Mouse (Mus musculus): ENCODE data around the gene Setd7. TPM values are rescaled to one million over a fixed set of nuclear protein-coding genes. Genes with fewer than 3 reads are reported as not detected.
A peak's percentile ranks its signal among the peaks of the same experiment; 100 is the strongest.

Gene Setd7
- polyA plus RNA-seq, 3 experiments from 2014 or later: 5.3 to 12.1 (median 11.6) TPM

- ATAC-seq: no peak
Measured at GRCm38 (mm10) chr3:51517878-51518762, 42.6 kb downstream of the Setd7 start.

DNA sequence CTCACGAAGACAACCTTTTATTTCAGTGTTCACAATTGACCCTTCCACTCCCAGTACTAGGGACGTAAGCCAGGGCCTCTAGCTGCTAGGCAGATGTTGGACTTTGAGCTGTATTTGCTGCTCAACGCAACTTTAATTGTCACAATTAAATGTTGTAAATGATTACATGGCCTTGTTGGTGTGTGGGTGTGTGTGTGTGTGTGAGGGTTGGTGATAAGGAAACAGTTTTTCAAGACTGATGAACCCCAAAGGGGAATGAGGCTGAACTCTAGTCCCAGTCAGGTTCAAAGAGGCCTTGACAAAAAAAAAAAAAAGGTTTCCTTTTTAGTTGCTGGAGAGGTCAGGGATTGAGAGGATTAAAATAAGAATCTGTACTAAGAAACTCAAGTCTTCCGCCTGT, 43.2 kb downstream of the Setd7 start:
- ATAC-seq: no peak

DNA sequence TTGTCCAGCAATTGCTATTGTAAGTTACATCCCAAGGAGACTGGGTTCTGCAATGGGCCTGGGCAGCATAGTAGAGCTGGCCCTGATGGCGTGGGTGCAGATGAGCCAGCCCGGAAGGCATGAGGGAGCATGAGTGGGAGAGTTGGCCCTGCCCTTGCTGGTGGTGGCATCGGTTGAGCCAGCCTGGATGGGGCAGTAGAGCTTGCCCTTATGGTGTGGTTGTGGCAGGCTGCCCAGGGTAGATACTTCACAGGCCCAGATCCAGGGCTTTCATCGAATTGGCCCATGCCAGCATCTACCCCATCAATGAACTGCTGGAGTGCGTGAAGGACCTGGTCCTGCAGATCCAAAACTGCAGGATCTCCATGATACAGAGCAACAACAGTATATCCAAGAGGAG, 48.7 kb downstream of the Setd7 start:
- no peak for ATAC-seq

DNA sequence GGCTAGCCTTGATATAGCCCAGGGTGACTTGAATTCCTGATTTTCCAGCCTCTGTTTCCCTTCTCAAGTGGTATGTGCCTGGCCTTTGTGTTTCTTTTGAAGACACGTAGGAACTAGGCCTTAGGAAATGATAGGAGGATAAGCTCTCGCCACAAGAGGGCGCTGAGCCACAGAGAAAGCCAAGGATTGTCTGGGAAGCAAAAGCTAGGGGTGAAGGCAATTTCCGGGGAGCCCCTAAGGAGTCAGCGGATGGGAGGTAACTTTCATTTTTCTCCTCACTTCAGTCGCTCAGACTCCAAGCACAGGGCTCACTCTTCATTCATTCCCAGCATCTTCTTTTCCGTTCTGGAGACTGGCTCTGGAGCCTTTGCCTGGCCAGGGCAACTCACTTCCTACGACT, 49.8 kb downstream of the Setd7 start:
- peak; percentile 87 for ATAC-seq

DNA sequence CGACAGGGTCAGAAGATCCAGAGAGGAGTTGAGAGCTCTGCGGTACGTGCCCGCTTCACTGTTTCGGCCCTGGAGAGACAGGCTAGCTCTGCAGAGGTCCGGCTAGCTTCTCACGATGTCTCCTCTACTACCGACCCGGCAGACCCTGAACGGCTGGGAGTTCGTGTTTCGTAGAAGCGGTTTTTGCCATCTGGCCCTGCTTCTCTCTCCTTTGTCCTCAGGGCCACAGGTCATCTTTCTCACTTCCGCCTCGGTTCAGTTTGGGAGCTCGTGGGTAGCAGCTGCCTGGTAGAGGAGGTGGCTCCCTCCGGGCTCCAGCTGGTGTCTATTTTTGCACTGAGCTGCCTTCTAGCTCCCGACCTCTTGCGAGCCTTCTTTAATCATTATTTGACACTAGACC, 55.2 kb downstream of the Setd7 start:
- ATAC-seq: no peak

DNA sequence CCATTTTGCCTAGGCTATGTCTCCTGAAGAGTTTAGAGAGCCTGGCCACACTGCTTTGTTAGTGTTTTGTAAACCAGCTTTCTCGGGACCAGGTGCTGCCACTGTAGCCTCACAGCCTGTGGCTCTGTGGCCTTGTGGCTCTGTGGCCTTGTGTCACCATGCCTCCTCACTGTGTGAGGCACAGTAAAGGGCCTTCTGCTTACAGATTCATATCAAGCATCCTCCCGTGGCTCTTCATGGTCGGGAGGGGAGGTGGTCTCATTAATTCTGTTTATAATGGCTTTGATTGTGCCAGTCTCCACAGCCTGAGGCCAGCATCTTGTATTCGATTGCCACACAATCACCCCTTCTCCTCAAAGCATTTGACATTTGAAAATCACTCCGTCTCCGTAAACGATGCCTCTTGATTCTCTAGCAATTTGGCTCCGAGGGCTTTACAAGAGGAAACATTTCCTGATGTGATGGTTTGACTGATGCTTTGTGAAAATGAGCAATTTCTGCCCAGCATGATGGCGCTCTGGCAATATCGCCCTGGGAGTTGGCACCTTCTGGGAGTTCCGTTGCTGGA, 56.2 kb downstream of the Setd7 start:
- ATAC-seq: no peak

DNA sequence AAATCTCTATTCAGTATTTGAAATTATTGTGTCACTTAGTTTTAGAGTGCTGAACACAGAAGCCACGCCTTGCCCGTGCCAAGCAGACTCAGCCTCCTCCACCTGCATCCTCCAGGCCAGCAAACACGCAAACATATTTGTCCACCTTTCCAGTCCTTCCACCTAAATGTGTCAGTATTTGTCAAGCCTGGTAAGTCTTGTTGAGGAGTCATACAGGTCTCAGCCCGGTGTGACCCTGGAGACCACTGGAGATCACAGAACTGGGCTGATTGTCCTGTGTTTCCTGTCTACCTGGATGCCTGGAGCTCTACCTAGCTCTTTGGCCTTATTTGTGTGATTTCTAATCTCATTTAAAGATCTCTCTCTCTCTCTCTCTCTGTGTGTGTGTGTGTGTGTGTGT, 60.8 kb downstream of the Setd7 start:
- ATAC-seq: no peak

DNA sequence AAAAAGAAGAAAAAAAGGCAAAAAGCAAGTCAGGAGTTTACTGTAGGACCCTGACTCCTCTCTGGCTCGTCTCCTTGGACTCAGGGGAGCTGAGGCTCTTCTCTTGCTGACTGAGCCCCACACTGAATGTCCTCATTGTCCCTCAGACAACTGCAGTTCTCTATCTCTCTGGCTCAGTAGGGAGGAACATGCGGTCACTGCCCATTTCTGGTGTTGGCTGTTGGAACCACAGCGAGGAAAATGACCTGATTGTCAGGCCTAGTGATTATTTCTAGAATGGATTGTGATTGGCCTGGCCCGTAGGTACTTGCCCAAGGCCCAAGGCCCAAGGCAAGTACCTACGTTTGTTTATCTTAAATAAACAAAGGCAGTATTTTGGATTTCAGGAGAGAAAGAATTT, 62.0 kb downstream of the Setd7 start:
- no peak for ATAC-seq

- ATAC-seq: no peak
Measured at GRCm38 (mm10) chr3:51497978-51498377, 62.7 kb downstream of the Setd7 start.

GRCm38 (mm10) chr3:51495646-51496045, 65.0 kb downstream of the Setd7 start:
- ATAC-seq: no peak

- no peak for ATAC-seq
Measured at GRCm38 (mm10) chr3:51494466-51494865, 66.2 kb downstream of the Setd7 start.

DNA sequence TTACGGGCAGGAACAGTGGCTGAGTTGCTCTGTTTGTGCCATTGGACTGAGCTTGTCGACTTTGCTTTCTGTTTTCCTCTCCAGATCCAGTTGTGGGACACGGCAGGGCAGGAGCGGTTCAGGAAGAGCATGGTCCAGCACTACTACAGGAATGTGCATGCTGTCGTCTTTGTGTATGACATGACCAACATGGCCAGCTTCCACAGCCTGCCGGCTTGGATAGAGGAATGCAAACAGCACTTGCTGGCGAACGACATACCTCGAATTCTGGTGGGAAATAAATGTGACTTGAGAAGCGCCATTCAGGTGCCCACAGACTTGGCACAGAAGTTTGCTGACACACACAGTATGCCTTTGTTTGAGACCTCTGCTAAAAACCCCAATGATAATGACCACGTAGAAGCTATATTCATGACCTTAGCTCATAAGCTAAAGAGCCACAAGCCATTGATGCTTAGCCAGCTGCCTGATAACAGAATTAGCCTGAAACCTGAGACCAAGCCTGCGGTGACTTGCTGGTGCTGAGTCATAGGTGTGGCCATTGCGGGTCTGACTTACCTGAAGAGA, 67.3 kb downstream of the Setd7 start:
- ATAC-seq: no peak

DNA sequence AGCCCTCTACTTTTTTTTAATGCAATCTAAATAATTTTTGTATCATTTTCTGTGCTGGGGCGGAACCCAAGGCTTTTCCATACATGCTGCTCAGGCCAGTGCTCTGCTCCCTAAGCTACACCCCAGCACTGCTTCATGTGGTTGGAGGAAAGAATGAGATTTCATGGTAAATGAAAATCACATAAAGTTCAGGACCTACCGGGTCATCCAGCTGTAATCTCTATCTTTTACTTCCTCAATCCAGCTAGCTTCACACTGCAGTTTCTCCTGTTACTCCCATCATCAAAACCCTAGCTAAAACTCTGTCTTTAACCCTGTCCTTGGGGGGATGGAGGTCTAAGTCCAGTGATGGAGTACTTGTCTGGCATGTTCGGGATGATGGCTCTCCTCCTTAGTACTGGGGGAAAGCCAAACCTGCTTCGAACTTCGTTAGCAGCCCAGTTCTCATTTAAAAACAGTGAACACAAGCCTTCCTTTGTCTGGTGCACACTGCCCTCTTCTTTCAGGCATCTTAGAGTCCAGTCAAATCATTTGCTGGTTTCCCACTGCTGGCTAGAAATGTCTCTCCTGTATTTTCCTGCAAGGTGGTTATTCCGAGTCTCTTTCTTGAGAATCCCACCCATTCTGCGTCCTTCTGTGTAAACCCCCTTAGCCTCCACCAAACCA, 70.5 kb downstream of the Setd7 start:
- ATAC-seq: no peak

DNA sequence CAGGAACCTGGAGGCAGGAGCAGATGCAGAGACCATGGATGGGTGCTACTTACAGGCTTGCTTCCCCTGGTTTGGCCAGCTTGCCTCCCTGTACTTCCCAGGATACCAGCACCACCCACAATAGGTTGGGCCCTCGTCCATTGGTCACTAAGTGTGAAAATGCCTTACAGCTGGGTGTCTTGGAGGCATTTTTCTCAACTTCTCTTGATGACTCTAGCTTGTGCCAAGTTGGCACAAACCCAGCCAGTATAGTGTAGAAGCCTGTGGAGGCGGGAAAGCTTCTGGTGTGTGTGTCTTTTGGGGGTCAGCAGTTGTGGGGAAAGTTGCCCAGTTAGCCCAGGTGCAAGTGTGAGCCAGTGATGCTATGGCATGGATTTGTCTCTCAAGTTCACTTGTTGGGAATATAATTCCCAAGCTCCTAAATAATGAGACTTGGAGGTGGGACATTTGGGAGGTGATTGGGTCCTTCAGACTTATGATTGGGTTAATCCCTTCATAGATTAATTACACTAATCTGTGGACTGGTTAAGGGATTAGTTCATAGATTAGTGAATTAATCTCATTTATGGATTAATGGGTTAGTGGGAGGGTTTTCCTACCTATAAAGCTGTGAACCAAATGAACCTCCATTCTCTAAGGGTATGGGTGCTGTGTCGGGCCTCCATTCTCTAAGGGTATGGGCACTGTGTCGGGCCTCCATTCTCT, 74.0 kb downstream of the Setd7 start:
- no peak for ATAC-seq

GRCm38 (mm10) chr3:51485347-51485746, 75.3 kb downstream of the Setd7 start:
- no peak for ATAC-seq

DNA sequence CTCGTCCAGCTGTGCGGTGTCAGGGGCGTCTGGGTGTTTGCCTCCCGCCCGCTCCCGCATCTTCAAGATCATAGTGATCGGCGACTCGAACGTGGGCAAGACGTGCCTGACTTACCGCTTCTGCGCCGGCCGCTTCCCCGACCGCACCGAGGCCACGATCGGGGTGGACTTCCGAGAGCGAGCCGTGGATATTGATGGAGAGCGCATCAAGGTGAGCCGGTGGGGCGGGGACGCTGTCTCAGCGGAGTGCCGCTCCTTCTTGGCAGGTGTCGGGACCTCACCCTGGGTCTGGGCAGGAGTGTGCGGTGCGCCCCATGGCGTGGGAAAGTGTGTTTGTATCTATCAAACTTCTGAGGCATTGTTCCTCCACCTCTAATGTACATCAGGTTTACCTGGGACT, 76.3 kb downstream of the Setd7 start:
- ATAC-seq: peak; percentile 8

DNA sequence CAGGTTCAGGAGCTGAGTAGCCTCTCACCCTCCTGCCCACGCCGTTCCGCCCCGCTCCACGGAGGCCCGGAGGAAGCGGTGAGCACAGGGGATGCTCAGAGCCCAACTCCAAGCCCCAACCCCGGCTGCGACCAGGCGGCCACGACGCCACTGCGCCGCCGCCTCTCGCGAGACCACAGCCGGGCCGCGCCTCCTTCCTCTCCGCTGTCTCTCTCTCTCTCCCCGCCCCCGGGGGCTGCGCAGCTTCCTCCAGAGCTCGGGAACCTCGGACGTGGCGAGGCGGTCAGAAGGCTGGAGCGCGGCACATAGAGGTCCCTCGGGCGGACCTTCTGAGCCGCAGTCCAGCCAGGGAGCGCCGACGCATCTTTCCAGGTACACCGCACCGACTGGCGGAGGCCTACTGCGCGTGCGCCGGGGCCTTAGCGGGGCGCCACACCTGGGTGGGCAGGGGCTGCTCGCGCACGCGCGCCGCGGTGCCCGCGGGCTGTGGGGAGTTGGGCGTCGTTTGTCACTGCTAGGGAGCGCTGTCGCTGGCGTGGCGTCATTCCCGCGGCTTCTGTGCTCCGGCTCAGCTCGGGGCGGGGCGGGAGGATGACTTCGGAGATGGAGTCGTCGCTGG, 76.8 kb downstream of the Setd7 start, which contains the start of gene Rab33b:
Gene Rab33b, plus strand, starts transcription at position 180 of the 619 bp plus-strand sequence.
- ATAC-seq: peak; percentile 87

DNA sequence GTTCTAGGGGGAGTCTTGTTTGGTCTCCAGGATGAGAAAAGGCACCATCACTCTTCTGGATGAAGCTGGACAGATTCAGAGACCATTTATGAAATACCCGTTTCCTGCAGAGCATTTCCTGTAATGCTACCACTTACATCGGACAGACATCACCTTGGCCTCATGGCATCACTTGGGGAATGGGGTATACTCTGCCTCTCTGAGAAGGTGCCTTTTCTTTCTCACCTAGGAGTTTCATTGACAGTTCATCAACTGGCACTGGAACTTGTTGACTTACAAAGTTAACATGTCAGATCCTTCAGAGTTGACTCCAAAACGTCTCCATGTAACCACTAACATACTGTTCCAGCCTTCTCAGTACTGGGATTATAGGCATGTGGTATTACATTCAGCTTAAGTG, 77.9 kb downstream of the Setd7 start:
- ATAC-seq: no peak

DNA sequence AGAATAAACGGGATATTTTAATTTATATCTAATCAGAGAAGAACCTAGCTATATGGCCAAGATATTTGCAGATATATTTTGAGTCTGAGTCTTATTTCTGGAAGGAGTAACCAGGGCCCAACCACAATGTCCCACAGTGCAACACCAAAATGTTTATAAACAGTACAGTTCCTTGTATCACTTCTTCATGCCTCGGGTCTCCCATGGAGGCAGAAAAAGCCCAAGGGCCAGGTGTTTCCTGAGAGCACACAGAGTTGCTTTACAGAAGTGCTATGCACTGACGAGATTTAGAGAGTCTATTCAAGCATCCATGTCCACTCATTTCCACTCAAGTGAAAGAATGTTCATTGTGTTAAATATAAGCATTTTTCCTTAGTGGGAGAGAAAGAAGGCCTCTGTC, 78.8 kb downstream of the Setd7 start:
- ATAC-seq: no peak

DNA sequence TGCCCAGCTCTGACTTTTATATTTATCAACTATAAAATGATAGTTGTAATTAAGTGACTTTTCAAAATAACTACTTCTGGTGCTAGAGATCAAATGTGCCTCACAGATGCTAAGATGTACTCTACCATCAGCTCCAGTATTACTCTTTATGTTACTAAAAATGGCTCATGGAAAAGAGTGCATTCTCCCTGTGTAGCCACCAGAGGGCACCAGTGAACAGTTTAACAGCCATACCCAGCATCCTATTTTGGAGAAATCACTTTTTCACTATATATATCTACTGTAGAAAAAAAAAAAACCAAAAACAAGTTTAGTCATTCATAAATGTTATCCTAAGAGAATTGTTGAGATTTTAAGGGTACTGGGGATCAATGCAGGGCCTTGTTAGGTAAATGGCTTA, 79.6 kb downstream of the Setd7 start:
- ATAC-seq: no peak

- ATAC-seq: no peak
Measured at GRCm38 (mm10) chr3:51479893-51480292, 80.8 kb downstream of the Setd7 start.

DNA sequence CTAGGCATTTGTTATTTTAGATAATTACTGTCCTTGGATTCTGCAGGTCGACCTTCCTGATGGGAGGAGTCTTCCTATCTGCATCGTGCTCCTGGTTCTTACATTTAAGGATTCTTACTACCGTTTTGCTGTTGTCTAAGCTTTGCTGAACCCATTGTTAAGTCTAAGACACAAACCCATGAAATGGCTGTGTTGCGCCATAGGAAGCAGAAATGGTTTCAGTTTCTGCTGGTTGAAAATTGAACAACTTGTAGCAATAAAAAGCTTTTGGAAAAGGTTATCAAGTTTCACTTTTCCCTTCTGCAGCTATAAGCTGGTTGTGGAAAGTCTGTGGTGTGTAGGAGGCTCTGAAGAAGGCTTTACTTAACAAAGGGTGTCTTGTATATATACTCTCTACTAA, 85.0 kb downstream of the Setd7 start:
- peak; percentile 38 for ATAC-seq

All from inflammation-experienced regulatory T-cells, adult 6 months (primary cell).